Mouse (Mus musculus) megakaryocyte, embryonic 14.5 days (primary cell): ENCODE data around the gene Mrpl47.

Source experiments
- FLI1 ChIP-seq: IDR thresholded peaks from 2 replicates; pipeline ENCODE4 v1.6.1; 2012; ENCODE audit warnings: low read length, inconsistent platforms, mixed read lengths
- GATA1 ChIP-seq: IDR thresholded peaks from 3 replicates; pipeline ENCODE4 v1.6.1; 2012; ENCODE audit warnings: mixed read lengths, low read length, inconsistent platforms, borderline replicate concordance

DNA sequence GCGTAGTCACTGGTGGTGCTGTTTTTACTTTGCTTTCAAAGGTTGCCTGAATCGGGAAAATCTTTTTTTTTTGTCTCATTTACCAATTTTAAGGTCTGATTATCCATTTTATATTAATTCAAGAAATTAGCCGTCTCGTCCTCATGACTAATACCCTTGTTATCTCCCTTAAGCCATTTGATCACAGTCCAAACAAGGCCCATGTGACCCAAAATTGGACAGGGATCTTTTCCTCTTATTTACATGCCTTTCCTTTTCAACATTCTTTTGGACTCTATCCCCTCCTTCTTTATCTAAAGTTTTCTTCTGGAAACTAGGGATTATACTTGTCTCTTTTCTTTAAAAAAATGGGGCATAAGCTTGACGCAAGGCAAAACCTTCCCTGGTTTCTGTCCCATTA is 45.6 kb downstream of the Mrpl47 start:
- TF ChIP-seq GATA1, result no peak
- no peak for TF ChIP-seq FLI1
